ENCODE assay signal across 8 mouse cellular contexts in the genomic region with DNA sequence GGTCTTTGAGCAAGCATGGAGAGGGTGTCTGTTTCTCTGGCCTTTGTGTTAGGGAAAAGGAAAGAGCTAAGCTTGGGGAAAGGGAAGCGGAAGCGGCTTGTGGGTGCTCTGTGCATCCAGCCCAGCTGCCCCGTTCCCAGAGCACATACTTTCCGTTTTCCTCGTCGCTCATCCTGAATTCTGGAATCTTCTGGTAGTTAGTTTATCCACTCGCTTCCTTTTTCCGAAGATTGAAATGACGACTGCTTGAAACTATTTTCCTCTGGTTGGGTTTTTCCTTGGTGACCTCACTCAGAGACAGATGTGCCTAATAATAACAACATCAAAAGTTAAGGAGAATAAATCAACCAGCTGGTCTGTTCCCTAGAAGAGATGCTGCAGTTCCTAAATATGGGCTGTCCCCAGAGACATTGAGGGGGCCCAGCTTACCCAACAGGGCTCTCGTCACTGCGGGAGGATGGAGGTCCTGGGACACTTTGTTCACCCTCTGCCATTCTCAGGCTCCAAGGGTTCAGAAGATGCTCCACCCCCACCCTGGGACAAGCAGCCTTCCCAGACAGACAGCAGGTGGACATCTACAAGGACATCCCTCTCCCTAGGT.
DNase-seq lines count a peak whose midpoint lies in the region; ATAC-seq and TF ChIP-seq lines count a peak whose summit lies in the region.

No protein-coding gene starts in this region.

- H3K27ac ChIP-seq in forebrain, embryonic 12.5 days = 0 out of 2 replicates have a peak overlapping the region, but pooled peaks have one; percentile 42
- H3K27ac ChIP-seq in forebrain, embryonic 14.5 days (ENCODE audit: low read depth, low read length) = no peak overlapping the region
- H3K27ac ChIP-seq in intestine, embryonic 15.5 days = peak overlapping the region; percentile 89
- peak overlapping the region; percentile 95 for H3K27ac ChIP-seq in lung, embryonic 15.5 days

- no peak for DNase-seq in forebrain, embryonic 14.5 days (ENCODE audit: low spot score)
- peak; percentile 5 for DNase-seq in brain, embryonic 14.5 days (ENCODE audit: low read depth)
- DNase-seq in adipocyte (ENCODE audit: low spot score) = no peak
- no peak for DNase-seq in cerebellum, postnatal 25 days
- no peak for DNase-seq in spleen, adult 12 weeks (ENCODE audit: low spot score)

- WGBS in forebrain, embryonic 12.5 days = 92% methylated on average over 11 of the region's 11 CpGs
- WGBS in forebrain, embryonic 14.5 days = 93% methylated on average over 11 of the region's 11 CpGs
- WGBS in intestine, embryonic 15.5 days = 50% methylated on average over 11 of the region's 11 CpGs
- WGBS in lung, embryonic 15.5 days = 56% methylated on average over 11 of the region's 11 CpGs

- H3K9me3 ChIP-seq in forebrain, embryonic 12.5 days = no peaks in the 10 kb centered on the region
- H3K9me3 ChIP-seq in forebrain, embryonic 14.5 days (replicated peaks; ENCODE audit: control insufficient read depth, low read length) = no peaks in the 10 kb centered on the region
- no peaks in the 10 kb centered on the region for H3K9me3 ChIP-seq in intestine, embryonic 15.5 days
- H3K9me3 ChIP-seq in lung, embryonic 15.5 days = no peaks in the 10 kb centered on the region

- no peaks in the 10 kb centered on the region for H3K27me3 ChIP-seq in forebrain, embryonic 12.5 days
- no peaks in the 10 kb centered on the region for H3K27me3 ChIP-seq in forebrain, embryonic 14.5 days (replicated peaks; ENCODE audit: control insufficient read depth, insufficient read depth, low read length)
- no peaks in the 10 kb centered on the region for H3K27me3 ChIP-seq in intestine, embryonic 15.5 days (replicated peaks)
- no peaks in the 10 kb centered on the region for H3K27me3 ChIP-seq in lung, embryonic 15.5 days

- no peak for TF ChIP-seq CTCF in brain, embryonic 14.5 days (IDR thresholded peaks at IDR 0.05; ENCODE audit: borderline replicate concordance, extremely low read depth, insufficient read depth, insufficient read length)

- ATAC-seq in forebrain, embryonic 12.5 days (ENCODE audit: low FRiP score) = no peak
- no peak for ATAC-seq in forebrain, embryonic 14.5 days
- no peak for ATAC-seq in intestine, embryonic 15.5 days
- ATAC-seq in lung, embryonic 15.5 days (ENCODE audit: borderline replicate concordance, extremely low read depth, low FRiP score, low TSS enrichment) = no peak

- no peak overlapping the region for H3K4me3 ChIP-seq in forebrain, embryonic 12.5 days (replicated peaks)
- no peak overlapping the region for H3K4me3 ChIP-seq in forebrain, embryonic 14.5 days (ENCODE audit: low read depth, low read length)
- H3K4me3 ChIP-seq in intestine, embryonic 15.5 days (replicated peaks) = no peak overlapping the region
- H3K4me3 ChIP-seq in lung, embryonic 15.5 days = no peak overlapping the region

- H3K36me3 ChIP-seq in forebrain, embryonic 12.5 days (replicated peaks) = no peaks in the 10 kb centered on the region
- no peaks in the 10 kb centered on the region for H3K36me3 ChIP-seq in forebrain, embryonic 14.5 days (ENCODE audit: control insufficient read depth, insufficient read depth, low read length)
- H3K36me3 ChIP-seq in intestine, embryonic 15.5 days = no peaks in the 10 kb centered on the region
- H3K36me3 ChIP-seq in lung, embryonic 15.5 days = no peaks in the 10 kb centered on the region

- peaks cover 6% of the 10 kb centered on the region for H3K4me1 ChIP-seq in forebrain, embryonic 12.5 days
- no peaks in the 10 kb centered on the region for H3K4me1 ChIP-seq in forebrain, embryonic 14.5 days (ENCODE audit: control insufficient read depth, insufficient read depth, low read length)
- H3K4me1 ChIP-seq in intestine, embryonic 15.5 days (replicated peaks) = peaks cover 46% of the 10 kb centered on the region
- H3K4me1 ChIP-seq in lung, embryonic 15.5 days = peaks cover 76% of the 10 kb centered on the region

- H3K4me2 ChIP-seq in forebrain, embryonic 12.5 days = no peak overlapping the region
- H3K4me2 ChIP-seq in forebrain, embryonic 14.5 days (ENCODE audit: low read length) = no peak overlapping the region
- no peak overlapping the region; the same call in 1 of the 2 replicates for H3K4me2 ChIP-seq in intestine, embryonic 15.5 days (replicated peaks)
- no peak overlapping the region for H3K4me2 ChIP-seq in lung, embryonic 15.5 days

- H3K9ac ChIP-seq in forebrain, embryonic 12.5 days = no peak overlapping the region
- H3K9ac ChIP-seq in forebrain, embryonic 14.5 days (ENCODE audit: low read length) = no peak overlapping the region
- H3K9ac ChIP-seq in intestine, embryonic 15.5 days = no peak overlapping the region
- H3K9ac ChIP-seq in lung, embryonic 15.5 days = no peak overlapping the region

- no peak for TF ChIP-seq POLR2A in brain, embryonic 14.5 days (IDR thresholded peaks at IDR 0.05; ENCODE audit: borderline replicate concordance, extremely low read depth, insufficient read depth, insufficient read length, poor library complexity, severe bottlenecking)
